In genomic region chr12:15918291-15918690, GRCm38 (mm10) we compare ENCODE assay signal across 21 mouse cellular contexts.
"Had no signal": no experiment of that assay in that cellular context is flagged by ENCODE, and none has a peak within 500 bp of the region (broad histone marks: within the 10 kb centered on the region; RNA-seq: fewer than 3 reads in every experiment).

No protein-coding gene starts in this region.

- H3K36me3 ChIP-seq: limb, embryonic 12.5 days; liver, embryonic 13.5 days; midbrain, embryonic 10.5 days; midbrain, embryonic 13.5 days; neural tube, embryonic 13.5 days; stomach, embryonic 15.5 days had no signal

- H3K27me3 ChIP-seq: limb, embryonic 12.5 days; liver, embryonic 13.5 days; midbrain, embryonic 13.5 days; neural tube, embryonic 13.5 days; stomach, embryonic 15.5 days had no signal

- H3K4me1 ChIP-seq: limb, embryonic 12.5 days; liver, embryonic 13.5 days; megakaryocyte, embryonic 14.5 days; midbrain, embryonic 10.5 days; midbrain, embryonic 13.5 days; neural tube, embryonic 13.5 days; stomach, embryonic 15.5 days had no signal

- H3K4me2 ChIP-seq: limb, embryonic 12.5 days; liver, embryonic 13.5 days; midbrain, embryonic 13.5 days; neural tube, embryonic 13.5 days; stomach, embryonic 15.5 days had no signal

- DNase-seq: kidney, adult 11 months; kidney, adult 9 months; kidney, postnatal 25 days; layer of hippocampus, adult 9-11 months; liver, embryonic 13.5 days; lung, adult 2 months; lung, postnatal 36 days; retina, postnatal 1 day; right cerebral cortex, postnatal 25 days; spleen, adult 18-20 months; thymus, postnatal 36 days had no signal

- H3K27ac ChIP-seq: layer of hippocampus, adult 2 months; limb, embryonic 12.5 days; liver, embryonic 13.5 days; midbrain, embryonic 10.5 days; midbrain, embryonic 13.5 days; neural tube, embryonic 13.5 days; stomach, embryonic 15.5 days had no signal

- H3K9me3 ChIP-seq: limb, embryonic 12.5 days; liver, embryonic 13.5 days; megakaryocyte, embryonic 14.5 days; midbrain, embryonic 10.5 days; midbrain, embryonic 13.5 days; neural tube, embryonic 13.5 days; stomach, embryonic 15.5 days had no signal

- H3K9ac ChIP-seq: limb, embryonic 12.5 days; liver, embryonic 13.5 days; midbrain, embryonic 13.5 days; neural tube, embryonic 13.5 days; stomach, embryonic 15.5 days had no signal

- H3K4me3 ChIP-seq: layer of hippocampus, adult 2 months; limb, embryonic 12.5 days; liver, embryonic 13.5 days; megakaryocyte, embryonic 14.5 days; midbrain, embryonic 10.5 days; midbrain, embryonic 13.5 days; myocyte; neural tube, embryonic 13.5 days; stomach, embryonic 15.5 days had no signal

- ATAC-seq: lung, postnatal 0 days; midbrain, embryonic 13.5 days; midbrain, embryonic 16.5 days had no signal
